Mouse (Mus musculus): Measurements from ENCODE around the gene Arsa. TPM values are rescaled to one million over a fixed set of nuclear protein-coding genes. Genes with fewer than 3 reads are reported as not detected.
A peak's percentile ranks its signal among the peaks of the same experiment; 100 is the strongest.

Gene Arsa
- polyA plus RNA-seq, 1 experiment from 2014 or later: 30.1 TPM

DNA sequence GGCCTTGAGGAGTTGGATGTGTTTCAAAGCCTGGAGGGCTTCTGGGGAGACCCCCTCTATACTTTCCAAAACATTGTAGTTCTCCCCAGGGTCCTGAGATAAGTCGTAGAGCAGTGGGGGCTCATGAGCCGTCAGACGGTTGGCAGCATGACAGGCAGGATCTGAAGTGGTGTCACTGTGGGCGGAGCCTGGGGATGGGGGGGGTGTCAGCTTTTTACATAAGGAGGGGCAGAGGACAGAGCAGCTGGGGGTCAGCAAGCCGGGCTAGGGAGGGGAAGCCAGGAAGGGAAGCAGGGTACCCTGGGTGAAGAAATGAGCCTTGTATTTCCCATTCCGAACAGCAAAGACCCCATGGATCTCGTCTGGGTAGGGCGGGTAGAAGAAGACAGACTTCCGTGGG, 3.9 kb downstream of the Arsa start:
- no peak overlapping the region for H3K9ac ChIP-seq
- no peak overlapping the region for H3K27ac ChIP-seq (replicated peaks)
- H3K9me3 ChIP-seq (replicated peaks): no peaks in the 10 kb centered on the region
- no peak for ATAC-seq (ENCODE audit: insufficient number of reproducible peaks, low FRiP score, low TSS enrichment, low read depth)
- H3K4me1 ChIP-seq: peaks cover 13% of the 10 kb centered on the region
- no peaks in the 10 kb centered on the region for H3K27me3 ChIP-seq
- H3K4me2 ChIP-seq (replicated peaks): no peak overlapping the region
- WGBS: 82% methylated on average over 9 of the region's 9 CpGs
- no peaks in the 10 kb centered on the region for H3K36me3 ChIP-seq
- no peak overlapping the region for H3K4me3 ChIP-seq (replicated peaks)

DNA sequence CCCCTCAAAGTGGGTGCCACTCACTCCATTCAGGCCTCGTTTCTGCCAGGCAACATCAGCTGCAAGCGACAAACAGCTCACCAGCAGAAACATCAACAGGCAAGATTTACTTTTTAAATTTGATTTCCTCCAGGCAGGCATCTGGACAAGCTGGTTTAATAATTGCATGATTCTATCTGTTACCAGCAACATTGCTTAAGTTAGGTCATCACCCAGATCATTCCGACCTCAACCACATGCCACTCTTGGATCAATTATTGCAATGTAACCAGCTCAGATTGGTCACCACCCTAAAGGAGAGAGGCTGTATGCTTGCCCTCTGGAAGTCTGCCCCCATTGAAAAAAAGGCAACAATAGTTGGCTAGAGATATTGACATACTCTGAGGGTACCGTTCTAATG, 5.7 kb downstream of the Arsa start:
- H3K36me3 ChIP-seq: no peaks in the 10 kb centered on the region
- WGBS: 73% methylated on average over 4 of the region's 4 CpGs
- H3K27ac ChIP-seq (replicated peaks): no peak overlapping the region
- peaks cover 11% of the 10 kb centered on the region for H3K4me1 ChIP-seq
- no peak overlapping the region for H3K4me2 ChIP-seq (replicated peaks)
- no peaks in the 10 kb centered on the region for H3K9me3 ChIP-seq (replicated peaks)
- no peaks in the 10 kb centered on the region for H3K27me3 ChIP-seq
- ATAC-seq (ENCODE audit: insufficient number of reproducible peaks, low FRiP score, low TSS enrichment, low read depth): no peak
- H3K4me3 ChIP-seq (replicated peaks): no peak overlapping the region
- no peak overlapping the region for H3K9ac ChIP-seq

DNA sequence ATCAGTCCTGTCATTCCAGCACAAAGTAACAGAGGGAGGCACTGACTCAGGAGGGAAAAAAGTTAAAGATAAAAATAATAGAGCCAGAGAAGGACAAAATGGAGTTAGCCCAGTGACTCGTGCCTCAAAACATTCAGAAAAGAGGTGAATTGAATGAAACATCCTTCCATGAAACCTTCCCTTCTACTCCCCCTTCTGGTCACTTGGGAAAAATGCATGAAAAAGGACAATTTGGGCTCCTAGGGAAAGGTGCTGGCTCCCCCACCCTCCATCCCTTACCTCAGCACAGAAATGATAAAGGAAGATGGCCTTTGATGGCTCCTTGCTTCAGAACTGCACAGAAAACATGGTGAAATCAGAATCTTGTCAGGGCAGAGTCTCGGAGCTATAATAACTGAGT, 8.6 kb downstream of the Arsa start:
- H3K9ac ChIP-seq: no peak overlapping the region
- H3K9me3 ChIP-seq (replicated peaks): no peaks in the 10 kb centered on the region
- whole genome bisulfite sequencing: 25% methylated on average over 2 of the region's 2 CpGs
- H3K27me3 ChIP-seq: no peaks in the 10 kb centered on the region
- no peak for ATAC-seq (ENCODE audit: insufficient number of reproducible peaks, low FRiP score, low TSS enrichment, low read depth)
- no peak overlapping the region for H3K4me2 ChIP-seq (replicated peaks)
- no peak overlapping the region for H3K4me3 ChIP-seq (replicated peaks)
- H3K27ac ChIP-seq (replicated peaks): no peak overlapping the region
- H3K4me1 ChIP-seq: no peaks in the 10 kb centered on the region
- no peaks in the 10 kb centered on the region for H3K36me3 ChIP-seq

DNA sequence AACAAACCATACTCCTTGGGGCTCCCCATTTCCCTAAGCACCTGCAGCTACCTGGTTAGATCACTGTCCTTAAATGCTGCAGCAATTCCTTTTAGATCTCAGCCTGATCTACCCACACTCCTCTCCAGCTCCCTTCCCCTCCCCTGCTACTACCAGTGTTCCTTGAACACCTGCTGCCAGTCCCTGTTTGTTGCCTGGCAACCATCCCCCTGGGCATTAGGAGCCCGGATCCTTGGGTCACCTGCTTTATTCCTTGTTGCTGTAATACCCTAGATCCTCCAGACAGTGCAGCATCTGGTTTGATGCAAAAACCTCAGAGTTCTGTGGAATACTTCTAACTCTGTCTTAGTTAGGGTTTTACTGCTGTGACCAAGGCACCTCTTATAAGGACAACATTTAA, 12.2 kb downstream of the Arsa start:
- Histone ChIP-seq H3K9me3 (replicated peaks) (no peaks in the 10 kb centered on the region), H3K4me3 (replicated peaks) (no peak overlapping the region), H3K27ac (replicated peaks) (no peak overlapping the region), H3K4me2 (replicated peaks) (no peak overlapping the region), H3K4me1 (no peaks in the 10 kb centered on the region), H3K9ac (no peak overlapping the region), H3K27me3 (no peaks in the 10 kb centered on the region), H3K36me3 (no peaks in the 10 kb centered on the region)
- 4% methylated on average over 1 of the region's 1 CpGs for WGBS
- ATAC-seq (ENCODE audit: insufficient number of reproducible peaks, low FRiP score, low TSS enrichment, low read depth): peak; percentile 58; the same call in 1 of the 2 replicates

DNA sequence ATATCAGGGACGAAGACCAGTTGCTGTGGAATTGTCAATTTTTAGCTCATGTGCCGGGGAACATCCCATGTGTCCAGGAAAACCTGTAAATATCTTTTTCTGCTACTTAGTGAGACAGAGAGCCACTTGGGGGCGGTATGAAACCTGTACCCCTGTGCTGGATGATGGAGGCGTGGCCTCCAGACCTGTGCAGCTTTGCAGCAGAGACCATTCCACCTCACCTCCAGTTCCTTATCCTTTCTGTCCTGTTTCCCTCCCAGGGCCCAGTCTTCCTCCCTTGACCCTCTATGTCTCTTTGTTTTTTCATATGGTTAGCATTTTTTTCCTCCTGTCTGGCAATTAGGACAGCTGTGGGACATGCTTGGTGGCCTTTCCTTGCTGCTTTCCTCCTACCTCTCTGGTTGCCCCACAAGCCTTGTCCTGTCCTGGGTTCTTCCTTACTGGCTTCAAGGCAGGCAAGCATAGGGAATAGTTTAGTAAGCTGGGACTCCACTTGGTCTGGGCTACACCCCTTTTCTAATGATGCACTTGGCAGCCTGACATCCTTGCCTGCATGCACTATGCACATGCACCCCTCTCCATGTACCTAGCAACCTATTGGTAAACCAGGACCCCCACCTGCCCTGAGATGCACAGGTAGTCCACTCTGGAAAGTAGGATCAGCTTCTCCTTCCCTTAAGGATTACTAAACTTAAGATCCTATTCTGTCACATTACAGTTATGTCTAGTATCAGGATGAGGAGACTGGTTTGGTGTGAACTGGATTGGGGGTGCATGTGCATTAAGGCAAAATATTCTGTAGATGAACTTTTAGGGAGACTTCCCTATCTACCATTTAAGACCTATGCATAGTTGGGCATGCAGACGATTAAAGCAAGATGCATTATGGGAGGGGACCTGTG, 13.6 kb downstream of the Arsa start:
- Histone ChIP-seq H3K27ac (replicated peaks) (no peak overlapping the region), H3K4me2 (replicated peaks) (no peak overlapping the region), H3K36me3 (no peaks in the 10 kb centered on the region), H3K4me1 (no peaks in the 10 kb centered on the region), H3K27me3 (no peaks in the 10 kb centered on the region), H3K9me3 (replicated peaks) (no peaks in the 10 kb centered on the region), H3K9ac (no peak overlapping the region), H3K4me3 (replicated peaks) (no peak overlapping the region)
- WGBS: 52% methylated on average over 5 of the region's 5 CpGs
- ATAC-seq (ENCODE audit: insufficient number of reproducible peaks, low FRiP score, low TSS enrichment, low read depth): no peak

DNA sequence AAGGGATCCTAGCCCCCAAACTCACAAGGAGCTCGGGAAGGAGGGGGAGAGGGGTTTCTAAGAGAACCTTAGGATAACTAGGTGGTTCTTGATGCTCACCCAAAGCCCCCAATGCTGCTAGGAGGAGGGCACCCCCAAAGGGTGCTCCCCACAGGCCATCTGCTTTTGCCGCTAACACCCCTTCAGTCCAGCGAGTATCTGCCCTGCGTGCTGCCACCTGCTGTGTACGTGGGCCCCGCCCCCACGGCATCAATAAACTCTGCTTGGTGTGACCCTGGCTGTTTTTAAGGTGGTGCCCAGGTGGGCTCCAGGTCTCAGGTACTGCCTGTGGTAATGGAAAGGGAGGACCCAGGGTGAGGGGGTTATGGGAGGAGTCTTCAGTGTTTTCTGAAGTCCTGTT, 15.0 kb downstream of the Arsa start:
- WGBS: 77% methylated on average over 7 of the region's 7 CpGs
- Histone ChIP-seq H3K4me2 (replicated peaks) (no peak overlapping the region), H3K4me1 (no peaks in the 10 kb centered on the region), H3K27me3 (0 out of 2 replicates have a peak, but pooled peaks cover 2% of the 10 kb centered on the region), H3K27ac (replicated peaks) (no peak overlapping the region), H3K4me3 (replicated peaks) (no peak overlapping the region), H3K9ac (no peak overlapping the region), H3K36me3 (no peaks in the 10 kb centered on the region), H3K9me3 (replicated peaks) (no peaks in the 10 kb centered on the region)
- ATAC-seq (ENCODE audit: insufficient number of reproducible peaks, low FRiP score, low TSS enrichment, low read depth): no peak

DNA sequence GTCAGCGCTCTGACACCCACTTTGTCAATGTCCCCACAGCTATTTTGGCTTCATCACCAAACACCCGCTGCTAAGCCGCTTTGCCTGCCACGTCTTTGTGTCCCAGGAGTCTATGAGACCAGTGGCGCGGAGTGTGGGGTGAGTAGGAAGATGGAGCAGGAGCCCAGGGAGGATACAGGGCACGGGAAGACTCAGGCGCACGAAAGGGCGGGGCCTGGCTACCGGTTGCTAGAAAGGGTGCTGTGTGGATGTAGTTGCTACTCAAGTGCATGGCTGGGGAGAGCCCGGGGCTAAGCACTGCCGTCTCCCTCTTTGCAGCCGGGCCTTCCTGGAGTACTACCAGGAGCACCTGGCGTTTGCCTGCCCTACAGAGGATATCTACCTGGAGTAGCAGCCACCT, 15.9 kb downstream of the Arsa start:
- ATAC-seq (ENCODE audit: insufficient number of reproducible peaks, low FRiP score, low TSS enrichment, low read depth): no peak
- no peaks in the 10 kb centered on the region for H3K9me3 ChIP-seq (replicated peaks)
- WGBS: 82% methylated on average over 15 of the region's 15 CpGs
- H3K27me3 ChIP-seq: 0 out of 2 replicates have a peak, but pooled peaks cover 2% of the 10 kb centered on the region
- no peaks in the 10 kb centered on the region for H3K4me1 ChIP-seq
- no peak overlapping the region for H3K27ac ChIP-seq (replicated peaks)
- no peaks in the 10 kb centered on the region for H3K36me3 ChIP-seq
- H3K9ac ChIP-seq: no peak overlapping the region
- H3K4me2 ChIP-seq (replicated peaks): no peak overlapping the region
- no peak overlapping the region for H3K4me3 ChIP-seq (replicated peaks)

DNA sequence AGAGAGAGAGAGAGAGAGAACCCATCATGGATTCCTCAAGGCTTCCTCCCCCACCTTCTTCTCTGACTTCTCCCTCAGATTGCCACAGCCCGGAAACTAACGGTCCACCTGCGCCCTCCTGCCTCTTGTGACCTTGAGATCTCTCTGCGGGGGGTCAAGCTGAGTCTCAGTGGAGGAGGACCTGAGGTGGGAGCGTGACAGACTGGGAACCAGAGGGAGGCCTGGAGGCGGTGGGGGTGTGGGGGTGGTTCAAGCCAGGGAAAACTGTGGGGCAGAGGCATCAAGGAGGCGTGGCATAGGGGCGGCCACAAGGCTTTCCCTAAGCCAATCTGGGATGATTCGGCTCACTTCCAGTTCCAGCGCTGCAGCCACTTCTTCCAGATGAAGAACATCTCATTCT, 16.9 kb downstream of the Arsa start:
- H3K27me3 ChIP-seq: 0 out of 2 replicates have a peak, but pooled peaks cover 2% of the 10 kb centered on the region
- no peaks in the 10 kb centered on the region for H3K9me3 ChIP-seq (replicated peaks)
- no peak for ATAC-seq (ENCODE audit: insufficient number of reproducible peaks, low FRiP score, low TSS enrichment, low read depth)
- H3K36me3 ChIP-seq: no peaks in the 10 kb centered on the region
- H3K9ac ChIP-seq: no peak overlapping the region
- no peaks in the 10 kb centered on the region for H3K4me1 ChIP-seq
- no peak overlapping the region for H3K4me3 ChIP-seq (replicated peaks)
- H3K4me2 ChIP-seq (replicated peaks): no peak overlapping the region
- no peak overlapping the region for H3K27ac ChIP-seq (replicated peaks)
- 75% methylated on average over 10 of the region's 10 CpGs for WGBS

DNA sequence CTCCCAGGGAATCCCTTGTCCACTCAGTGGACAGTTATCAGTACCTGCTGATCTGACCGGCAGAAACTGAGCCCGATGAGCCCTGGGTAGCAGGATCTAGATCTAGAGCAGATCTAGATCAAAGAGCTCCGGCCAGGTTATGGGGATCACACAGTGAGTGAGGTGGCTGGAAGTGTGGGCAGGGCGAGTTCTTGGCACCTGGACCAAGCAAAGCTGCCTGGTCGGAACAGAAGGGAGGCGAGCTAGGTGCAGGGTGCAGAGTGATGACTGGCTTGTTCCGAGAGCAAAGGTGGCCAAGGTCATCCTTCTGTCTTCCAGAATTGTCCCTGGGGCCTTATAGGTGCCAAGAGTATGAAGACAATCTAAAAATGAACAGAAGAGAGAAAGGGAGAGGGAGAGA, 17.4 kb downstream of the Arsa start:
- no peak for ATAC-seq (ENCODE audit: insufficient number of reproducible peaks, low FRiP score, low TSS enrichment, low read depth)
- Histone ChIP-seq H3K4me2 (replicated peaks) (no peak overlapping the region), H3K9me3 (replicated peaks) (no peaks in the 10 kb centered on the region), H3K36me3 (no peaks in the 10 kb centered on the region), H3K27me3 (peaks cover 6% of the 10 kb centered on the region), H3K4me3 (replicated peaks) (no peak overlapping the region), H3K27ac (replicated peaks) (no peak overlapping the region), H3K4me1 (no peaks in the 10 kb centered on the region), H3K9ac (no peak overlapping the region)
- WGBS: 85% methylated on average over 7 of the region's 7 CpGs

DNA sequence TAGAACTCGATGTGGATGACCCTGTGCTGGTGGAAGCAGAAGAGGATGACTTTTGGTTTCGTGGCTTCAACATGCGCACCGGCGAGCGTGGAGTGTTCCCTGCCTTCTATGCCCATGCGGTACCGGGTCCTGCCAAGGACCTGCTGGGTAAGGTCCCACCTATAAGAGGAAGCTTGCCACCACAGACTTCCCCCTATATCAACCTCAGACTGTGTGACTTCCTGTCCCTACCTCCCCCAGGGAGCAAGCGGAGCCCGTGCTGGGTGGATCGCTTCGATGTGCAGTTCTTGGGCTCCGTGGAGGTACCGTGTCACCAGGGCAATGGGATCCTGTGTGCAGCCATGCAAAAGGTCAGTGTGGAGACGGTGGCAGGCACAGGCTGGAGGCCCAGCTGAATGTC, 18.3 kb downstream of the Arsa start:
- Histone ChIP-seq H3K36me3 (no peaks in the 10 kb centered on the region), H3K9me3 (replicated peaks) (no peaks in the 10 kb centered on the region), H3K4me2 (replicated peaks) (no peak overlapping the region), H3K4me1 (peaks cover 6% of the 10 kb centered on the region), H3K4me3 (replicated peaks) (no peak overlapping the region), H3K27ac (replicated peaks) (no peak overlapping the region), H3K9ac (no peak overlapping the region), H3K27me3 (peaks cover 14% of the 10 kb centered on the region)
- 91% methylated on average over 15 of the region's 15 CpGs for WGBS
- ATAC-seq (ENCODE audit: insufficient number of reproducible peaks, low FRiP score, low TSS enrichment, low read depth): no peak

DNA sequence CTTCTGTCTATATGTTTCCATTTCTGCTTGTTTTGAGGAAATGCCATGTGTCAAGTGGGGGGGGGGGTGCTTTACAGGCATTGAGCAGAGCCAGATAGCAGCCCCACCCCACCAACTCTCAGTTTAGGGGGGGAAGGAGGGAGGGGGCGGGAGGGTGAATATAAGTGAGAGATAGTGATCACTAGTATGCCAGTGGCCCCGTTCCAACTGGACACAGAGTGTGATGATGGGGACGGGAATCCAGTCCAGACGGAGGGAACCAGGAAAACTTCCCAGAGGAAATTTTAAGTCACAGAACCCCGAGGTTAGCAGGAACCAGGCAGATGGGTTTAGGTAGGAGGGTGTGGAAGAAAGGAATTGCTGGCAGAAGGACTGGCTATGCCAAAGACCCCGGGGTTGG, 21.6 kb downstream of the Arsa start:
- no peak overlapping the region for H3K9ac ChIP-seq
- H3K4me1 ChIP-seq: peaks cover 12% of the 10 kb centered on the region
- WGBS: 67% methylated on average over 6 of the region's 6 CpGs
- H3K4me2 ChIP-seq (replicated peaks): no peak overlapping the region
- H3K36me3 ChIP-seq: no peaks in the 10 kb centered on the region
- ATAC-seq (ENCODE audit: insufficient number of reproducible peaks, low FRiP score, low TSS enrichment, low read depth): no peak
- H3K27me3 ChIP-seq: peaks cover 23% of the 10 kb centered on the region
- H3K27ac ChIP-seq (replicated peaks): no peak overlapping the region
- H3K4me3 ChIP-seq (replicated peaks): no peak overlapping the region
- no peaks in the 10 kb centered on the region for H3K9me3 ChIP-seq (replicated peaks)

DNA sequence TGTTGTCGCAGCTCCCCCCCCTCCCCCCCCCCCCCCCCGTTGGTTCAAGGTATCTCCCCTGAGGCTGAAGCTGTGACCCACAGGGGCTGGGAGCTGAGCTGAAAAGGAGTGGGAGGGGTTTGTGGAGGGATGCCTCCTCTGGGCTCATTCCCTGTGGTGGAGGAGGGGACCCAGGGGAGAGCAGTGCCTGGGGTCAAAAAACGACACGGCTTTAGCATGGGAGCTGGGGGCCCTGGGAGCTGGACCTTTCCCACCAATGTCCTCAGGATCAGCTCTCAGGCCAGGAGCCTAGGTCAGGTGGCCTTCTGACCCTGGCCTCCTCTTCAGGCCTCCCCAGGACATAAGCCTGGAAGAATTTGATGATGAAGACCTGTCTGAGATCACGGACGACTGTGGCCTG, 22.4 kb downstream of the Arsa start:
- Histone ChIP-seq H3K9me3 (replicated peaks) (no peaks in the 10 kb centered on the region), H3K36me3 (no peaks in the 10 kb centered on the region), H3K27ac (replicated peaks) (no peak overlapping the region), H3K4me1 (peaks cover 12% of the 10 kb centered on the region), H3K4me2 (replicated peaks) (no peak overlapping the region), H3K27me3 (peaks cover 23% of the 10 kb centered on the region), H3K4me3 (replicated peaks) (no peak overlapping the region), H3K9ac (no peak overlapping the region)
- 10% methylated on average over 4 of the region's 6 CpGs for WGBS
- ATAC-seq (ENCODE audit: insufficient number of reproducible peaks, low FRiP score, low TSS enrichment, low read depth): no peak
